Mouse (Mus musculus) myocyte (in vitro differentiated cells): ENCODE measurements at regions not wholly inside any gene's neighbourhood (a gene's known extent, or its start where the extent isn't known, plus 50 kb on each side); places are given as distances from the start of the nearest gene placed in this dataset.

Experiments
- H3K27me3 ChIP-seq: one replicate; pipeline ENCODE4 v1.6.1; 2011; ENCODE audit not compliant: control insufficient read depth, insufficient read depth, insufficient read length
- H3K36me3 ChIP-seq: one replicate; pipeline ENCODE4 v1.6.1; 2011; ENCODE audit not compliant: control insufficient read depth, insufficient read depth
- H3K4me2 ChIP-seq: one replicate; pipeline ENCODE4 v1.6.1; 2011; ENCODE audit warnings: low read depth, control low read depth
- H3K4me3 ChIP-seq: one replicate; pipeline ENCODE4 v1.5.1; 2011; ENCODE audit warnings: mild to moderate bottlenecking, control low read depth, moderate library complexity
- H3K79me2 ChIP-seq: one replicate; pipeline ENCODE4 v1.6.1; 2011; ENCODE audit not compliant: control insufficient read depth, insufficient read depth
- H3ac ChIP-seq: one replicate; pipeline ENCODE4 v1.6.1; 2011; ENCODE audit not compliant: control insufficient read depth, insufficient read length
- CEBPB ChIP-seq: IDR thresholded peaks from 2 replicates; pipeline ENCODE4 v1.6.1; 2011; ENCODE audit warnings: mild to moderate bottlenecking, moderate library complexity; ENCODE audit not compliant: poor library complexity, insufficient read depth, severe bottlenecking
- E2F4 ChIP-seq: IDR thresholded peaks from one replicate; pipeline ENCODE4 v1.6.1; 2011; ENCODE audit warnings: mild to moderate bottlenecking, control low read depth, moderate library complexity; ENCODE audit not compliant: insufficient read depth
- MAX ChIP-seq: IDR thresholded peaks from one replicate; pipeline ENCODE4 v1.6.1; 2011; ENCODE audit warnings: low read depth, mild to moderate bottlenecking, control low read depth
- MYOD1 ChIP-seq, 3 experiments: IDR thresholded peaks; one replicate each; pipeline ENCODE4 v1.6.1; 2011; ENCODE audit warnings: control low read depth in 2 of 3, low read depth in 2 of 3, mild to moderate bottlenecking in 2 of 3, moderate library complexity in 1 of 3; ENCODE audit not compliant: insufficient read length in 2 of 3, control insufficient read depth in 1 of 3
- MYOG ChIP-seq, 3 experiments: IDR thresholded peaks; one replicate each; pipeline ENCODE4 v1.6.1; 2011; ENCODE audit warnings: control low read depth in 2 of 3, low read depth in 2 of 3, mild to moderate bottlenecking in 2 of 3; ENCODE audit not compliant: insufficient read length in 2 of 3, control insufficient read depth in 1 of 3, insufficient read depth in 1 of 3
- POLR2A ChIP-seq: IDR thresholded peaks from one replicate; pipeline ENCODE4 v1.6.1; 2011; ENCODE audit warnings: low read depth, mild to moderate bottlenecking, control low read depth, moderate library complexity; ENCODE audit not compliant: insufficient read length
- POLR2AphosphoS2 ChIP-seq: IDR thresholded peaks from one replicate; pipeline ENCODE4 v1.6.1; 2011; ENCODE audit warnings: low read depth, control low read depth; ENCODE audit not compliant: insufficient read length
- REST ChIP-seq: IDR thresholded peaks from one replicate; pipeline ENCODE4 v1.6.1; 2011; ENCODE audit warnings: mild to moderate bottlenecking, control low read depth, moderate library complexity; ENCODE audit not compliant: insufficient read depth, insufficient read length
- SRF ChIP-seq: IDR thresholded peaks from one replicate; pipeline ENCODE4 v1.6.1; 2011; ENCODE audit warnings: low read depth; ENCODE audit not compliant: control insufficient read depth, insufficient read length
- TCF12 ChIP-seq: IDR thresholded peaks from one replicate; pipeline ENCODE4 v1.6.1; 2011; ENCODE audit warnings: mild to moderate bottlenecking, control low read depth; ENCODE audit not compliant: poor library complexity, insufficient read depth, severe bottlenecking
- TCF3 ChIP-seq: IDR thresholded peaks from one replicate; pipeline ENCODE4 v1.6.1; 2011; ENCODE audit warnings: low read depth, control low read depth; ENCODE audit not compliant: insufficient read length
- USF1 ChIP-seq: IDR thresholded peaks from one replicate; pipeline ENCODE4 v1.6.1; 2011; ENCODE audit warnings: low read depth, mild to moderate bottlenecking, control low read depth, moderate library complexity

DNA sequence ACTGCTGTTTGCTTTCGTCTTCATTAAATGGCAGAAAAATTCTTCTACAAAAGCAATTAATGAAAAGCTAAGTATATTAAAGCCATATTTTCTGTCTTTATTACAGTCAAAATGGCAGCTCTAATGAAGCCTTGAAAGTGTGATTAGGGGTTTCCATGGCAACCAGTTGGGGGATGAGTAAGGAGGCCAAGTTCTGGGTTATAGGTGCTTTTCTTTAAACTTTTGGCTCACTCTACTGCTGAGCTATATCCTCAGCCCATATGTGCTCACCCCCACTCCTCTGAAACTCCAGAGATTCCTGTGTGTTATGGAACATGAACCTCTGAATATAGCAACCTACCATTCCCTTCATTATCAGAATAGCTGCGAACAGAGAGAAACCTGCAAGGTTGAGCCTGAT, 240.9 kb upstream of the S100g start:
- no peak overlapping the region for H3ac ChIP-seq
- no peaks in the 10 kb centered on the region for H3K79me2 ChIP-seq
- H3K4me3 ChIP-seq, result no peak overlapping the region
- H3K36me3 ChIP-seq, result no peaks in the 10 kb centered on the region
- TF ChIP-seq TCF12 (no peak), TCF3 (no peak), MYOD1 (IDR thresholded peaks at IDR 0.05; ENCODE audit: control insufficient read depth in 1 of 3, insufficient read length in 2 of 3, low read depth in 2 of 3) (no peak), REST (no peak), MAX (no peak), MYOG (IDR thresholded peaks at IDR 0.05; ENCODE audit: control insufficient read depth in 1 of 3, insufficient read depth in 1 of 3, insufficient read length in 2 of 3, low read depth in 2 of 3) (no peak), POLR2A (no peak), CEBPB (no peak), USF1 (no peak), E2F4 (no peak), POLR2AphosphoS2 (no peak), SRF (no peak)
- no peak overlapping the region for H3K4me2 ChIP-seq
- no peaks in the 10 kb centered on the region for H3K27me3 ChIP-seq

DNA sequence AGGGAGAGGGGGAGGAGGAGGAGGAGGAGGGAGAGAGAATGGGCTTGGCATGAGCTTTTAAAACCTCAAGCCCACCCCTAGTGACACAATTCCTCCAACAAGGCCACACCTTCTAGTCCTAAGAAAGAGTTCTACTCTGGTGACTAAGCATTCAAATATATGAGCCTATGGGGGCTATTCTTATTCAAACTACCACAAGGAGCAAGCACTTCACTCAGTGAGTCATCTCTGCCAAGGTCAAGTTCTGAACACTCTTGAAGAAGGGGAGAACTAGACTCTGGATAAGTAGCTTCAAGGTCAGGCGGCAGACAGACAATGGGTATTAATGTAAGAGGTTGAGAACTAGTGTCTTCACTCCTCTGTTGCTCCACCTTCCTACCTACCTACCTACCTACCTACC, 239.0 kb upstream of the S100g start:
- Histone ChIP-seq H3K27me3 (no peaks in the 10 kb centered on the region), H3K79me2 (no peaks in the 10 kb centered on the region), H3K4me3 (no peak overlapping the region), H3K4me2 (no peak overlapping the region), H3ac (no peak overlapping the region), H3K36me3 (no peaks in the 10 kb centered on the region)
- TF ChIP-seq MYOG (IDR thresholded peaks at IDR 0.05; ENCODE audit: control insufficient read depth in 1 of 3, insufficient read depth in 1 of 3, insufficient read length in 2 of 3, low read depth in 2 of 3) (no peak), POLR2A (no peak), MYOD1 (IDR thresholded peaks at IDR 0.05; ENCODE audit: control insufficient read depth in 1 of 3, insufficient read length in 2 of 3, low read depth in 2 of 3) (no peak), TCF3 (no peak), CEBPB (no peak), REST (no peak), TCF12 (no peak), POLR2AphosphoS2 (no peak), USF1 (no peak), SRF (no peak), MAX (no peak), E2F4 (no peak)

GRCm38 (mm10) chrX:163181588-163181987, 217.2 kb upstream of the S100g start:
- no peaks in the 10 kb centered on the region for H3K36me3 ChIP-seq
- H3K4me2 ChIP-seq, result no peak overlapping the region
- H3K4me3 ChIP-seq, result no peak overlapping the region
- TF ChIP-seq MYOD1 (IDR thresholded peaks at IDR 0.05; ENCODE audit: control insufficient read depth in 1 of 3, insufficient read length in 2 of 3, low read depth in 2 of 3) (no peak), POLR2A (no peak), REST (no peak), CEBPB (no peak), MYOG (IDR thresholded peaks at IDR 0.05; ENCODE audit: control insufficient read depth in 1 of 3, insufficient read depth in 1 of 3, insufficient read length in 2 of 3, low read depth in 2 of 3) (no peak), TCF12 (no peak), TCF3 (no peak), POLR2AphosphoS2 (no peak), E2F4 (no peak)
- H3K79me2 ChIP-seq, result no peaks in the 10 kb centered on the region
- no peaks in the 10 kb centered on the region for H3K27me3 ChIP-seq
- H3ac ChIP-seq, result no peak overlapping the region

- Histone ChIP-seq H3K36me3 (no peaks in the 10 kb centered on the region), H3K27me3 (no peaks in the 10 kb centered on the region), H3K79me2 (no peaks in the 10 kb centered on the region), H3K4me3 (no peak overlapping the region), H3ac (no peak overlapping the region), H3K4me2 (no peak overlapping the region)
- TF ChIP-seq REST (no peak), USF1 (no peak)
These were observed 200.4 kb upstream of the S100g start for GRCm38 (mm10) chrX:163164810-163165209.

DNA sequence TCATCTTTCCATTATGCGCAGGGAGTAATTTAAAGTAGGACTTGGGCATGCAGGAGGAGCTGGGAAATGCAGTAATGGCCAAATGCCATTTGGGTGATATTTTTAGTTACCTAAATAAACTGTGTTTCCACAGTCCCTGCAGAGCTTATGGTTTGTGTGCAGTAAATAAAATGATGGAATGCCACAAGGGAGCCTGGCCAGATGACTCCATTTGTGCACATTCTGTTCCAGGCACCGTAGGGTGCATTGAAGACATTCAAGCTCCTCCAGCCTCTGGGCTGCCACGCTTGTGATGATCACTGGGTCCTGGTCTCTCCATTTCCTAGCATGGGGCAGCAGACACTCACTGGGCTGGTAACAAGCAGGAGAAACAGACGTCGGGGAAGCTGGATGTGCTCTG, 190.9 kb upstream of the S100g start:
- H3K36me3 ChIP-seq, result no peaks in the 10 kb centered on the region
- no peak overlapping the region for H3K4me3 ChIP-seq
- H3K79me2 ChIP-seq, result no peaks in the 10 kb centered on the region
- no peak for TF ChIP-seq TCF12
- no peak for TF ChIP-seq MAX
- TF ChIP-seq POLR2A, result no peak
- no peak for TF ChIP-seq MYOD1 (IDR thresholded peaks at IDR 0.05; ENCODE audit: control insufficient read depth in 1 of 3, insufficient read length in 2 of 3, low read depth in 2 of 3)
- no peak for TF ChIP-seq REST
- TF ChIP-seq MYOG (IDR thresholded peaks at IDR 0.05; ENCODE audit: control insufficient read depth in 1 of 3, insufficient read depth in 1 of 3, insufficient read length in 2 of 3, low read depth in 2 of 3), result no peak
- TF ChIP-seq E2F4, result no peak
- TF ChIP-seq TCF3, result no peak
- TF ChIP-seq USF1, result no peak
- no peak for TF ChIP-seq SRF
- no peak for TF ChIP-seq POLR2AphosphoS2
- TF ChIP-seq CEBPB, result no peak
- no peak overlapping the region for H3K4me2 ChIP-seq
- H3K27me3 ChIP-seq, result no peaks in the 10 kb centered on the region
- no peak overlapping the region for H3ac ChIP-seq
